Mouse (Mus musculus): ENCODE data around the gene Sall2. TPM values are rescaled to one million over a fixed set of nuclear protein-coding genes. Genes with fewer than 3 reads are reported as not detected.

Gene Sall2
- polyA plus RNA-seq, 1 experiment from 2014 or later, result 9.8 TPM

- Histone ChIP-seq H3K4me3 (ENCODE audit: low read depth, low read length) (no peak overlapping the region), H3K9ac (ENCODE audit: low read depth, low read length) (no peak overlapping the region), H3K4me2 (no peak overlapping the region), H3K4me1 (ENCODE audit: control insufficient read depth, insufficient read depth, low read length) (no peaks in the 10 kb centered on the region), H3K27ac (ENCODE audit: low read depth, low read length) (no peak overlapping the region), H3K27me3 (ENCODE audit: control insufficient read depth, insufficient read depth, low read length) (peaks cover 35% of the 10 kb centered on the region), H3K9me3 (replicated peaks; ENCODE audit: control insufficient read depth, low read length) (no peaks in the 10 kb centered on the region), H3K36me3 (ENCODE audit: control insufficient read depth, insufficient read depth, low read length) (no peaks in the 10 kb centered on the region)
- WGBS (ENCODE audit: insufficient replicate concordance), result 13% methylated on average over 4 of the region's 4 CpGs
- no peak for ATAC-seq (replicated peaks; ENCODE audit: insufficient number of reproducible peaks, low FRiP score, low TSS enrichment)
These were observed 2.7 kb downstream of the Sall2 start for GRCm38 (mm10) chr14:52325890-52326289.

GRCm38 (mm10) chr14:52319361-52319760, 9.2 kb downstream of the Sall2 start:
- no peak overlapping the region for H3K4me2 ChIP-seq
- H3K4me1 ChIP-seq (ENCODE audit: control insufficient read depth, insufficient read depth, low read length), result peaks cover 9% of the 10 kb centered on the region; the same call in 1 of the 2 replicates
- WGBS (ENCODE audit: insufficient replicate concordance), result 45% methylated on average over 6 of the region's 6 CpGs
- no peaks in the 10 kb centered on the region for H3K9me3 ChIP-seq (replicated peaks; ENCODE audit: control insufficient read depth, low read length)
- peaks cover 3% of the 10 kb centered on the region; the same call in 1 of the 2 replicates for H3K27me3 ChIP-seq (ENCODE audit: control insufficient read depth, insufficient read depth, low read length)
- H3K9ac ChIP-seq (ENCODE audit: low read depth, low read length), result no peak overlapping the region
- ATAC-seq (replicated peaks; ENCODE audit: insufficient number of reproducible peaks, low FRiP score, low TSS enrichment), result no peak
- H3K4me3 ChIP-seq (ENCODE audit: low read depth, low read length), result no peak overlapping the region
- H3K27ac ChIP-seq (ENCODE audit: low read depth, low read length), result no peak overlapping the region
- peaks cover under 1% of the 10 kb centered on the region for H3K36me3 ChIP-seq (ENCODE audit: control insufficient read depth, insufficient read depth, low read length)

GRCm38 (mm10) chr14:52316441-52317225, 11.9 kb downstream of the Sall2 start:
- ATAC-seq (replicated peaks; ENCODE audit: insufficient number of reproducible peaks, low FRiP score, low TSS enrichment), result peak; percentile 46
- H3K36me3 ChIP-seq (ENCODE audit: control insufficient read depth, insufficient read depth, low read length), result peaks cover 26% of the 10 kb centered on the region
- H3K4me3 ChIP-seq (ENCODE audit: low read depth, low read length), result peak overlapping the region; percentile 74
- H3K4me2 ChIP-seq, result peak overlapping the region; percentile 84
- peak overlapping the region; percentile 86 for H3K9ac ChIP-seq (ENCODE audit: low read depth, low read length)
- H3K27me3 ChIP-seq (ENCODE audit: control insufficient read depth, insufficient read depth, low read length), result peaks cover 3% of the 10 kb centered on the region; the same call in 1 of the 2 replicates
- H3K4me1 ChIP-seq (ENCODE audit: control insufficient read depth, insufficient read depth, low read length), result peaks cover 12% of the 10 kb centered on the region; the same call in 1 of the 2 replicates
- WGBS (ENCODE audit: insufficient replicate concordance), result 9% methylated on average over 16 of the region's 16 CpGs
- H3K27ac ChIP-seq (ENCODE audit: low read depth, low read length), result peak overlapping the region; percentile 85; the same call in 1 of the 2 replicates
- no peaks in the 10 kb centered on the region for H3K9me3 ChIP-seq (replicated peaks; ENCODE audit: control insufficient read depth, low read length)

GRCm38 (mm10) chr14:52315792-52316440, 12.6 kb downstream of the Sall2 start:
- peaks cover 12% of the 10 kb centered on the region; the same call in 1 of the 2 replicates for H3K4me1 ChIP-seq (ENCODE audit: control insufficient read depth, insufficient read depth, low read length)
- H3K9ac ChIP-seq (ENCODE audit: low read depth, low read length), result peak overlapping the region; percentile 86
- 2% methylated on average over 34 of the region's 41 CpGs for WGBS (ENCODE audit: insufficient replicate concordance)
- H3K27me3 ChIP-seq (ENCODE audit: control insufficient read depth, insufficient read depth, low read length), result peaks cover 3% of the 10 kb centered on the region; the same call in 1 of the 2 replicates
- H3K4me3 ChIP-seq (ENCODE audit: low read depth, low read length), result peak overlapping the region; percentile 74
- peaks cover 29% of the 10 kb centered on the region for H3K36me3 ChIP-seq (ENCODE audit: control insufficient read depth, insufficient read depth, low read length)
- H3K9me3 ChIP-seq (replicated peaks; ENCODE audit: control insufficient read depth, low read length), result no peaks in the 10 kb centered on the region
- H3K27ac ChIP-seq (ENCODE audit: low read depth, low read length), result peak overlapping the region; percentile 85
- H3K4me2 ChIP-seq, result peak overlapping the region; percentile 84
- ATAC-seq (replicated peaks; ENCODE audit: insufficient number of reproducible peaks, low FRiP score, low TSS enrichment), result peak; percentile 83

- H3K4me2 ChIP-seq, result peak overlapping the region; percentile 84
- no peak overlapping the region for H3K27ac ChIP-seq (ENCODE audit: low read depth, low read length)
- peaks cover 33% of the 10 kb centered on the region for H3K36me3 ChIP-seq (ENCODE audit: control insufficient read depth, insufficient read depth, low read length)
- peak overlapping the region; percentile 74 for H3K4me3 ChIP-seq (ENCODE audit: low read depth, low read length)
- WGBS (ENCODE audit: insufficient replicate concordance), result 3% methylated on average over 17 of the region's 17 CpGs
- peaks cover 3% of the 10 kb centered on the region; the same call in 1 of the 2 replicates for H3K27me3 ChIP-seq (ENCODE audit: control insufficient read depth, insufficient read depth, low read length)
- H3K9ac ChIP-seq (ENCODE audit: low read depth, low read length), result peak overlapping the region; percentile 86
- H3K9me3 ChIP-seq (replicated peaks; ENCODE audit: control insufficient read depth, low read length), result no peaks in the 10 kb centered on the region
- peaks cover 12% of the 10 kb centered on the region; the same call in 1 of the 2 replicates for H3K4me1 ChIP-seq (ENCODE audit: control insufficient read depth, insufficient read depth, low read length)
- no peak for ATAC-seq (replicated peaks; ENCODE audit: insufficient number of reproducible peaks, low FRiP score, low TSS enrichment)
These were observed 13.2 kb downstream of the Sall2 start for GRCm38 (mm10) chr14:52315283-52315780.

- Histone ChIP-seq H3K4me2 (peak overlapping the region; percentile 84), H3K27ac (ENCODE audit: low read depth, low read length) (no peak overlapping the region), H3K4me3 (ENCODE audit: low read depth, low read length) (peak overlapping the region; percentile 74), H3K27me3 (ENCODE audit: control insufficient read depth, insufficient read depth, low read length) (peaks cover 3% of the 10 kb centered on the region; the same call in 1 of the 2 replicates), H3K4me1 (ENCODE audit: control insufficient read depth, insufficient read depth, low read length) (peaks cover 12% of the 10 kb centered on the region; the same call in 1 of the 2 replicates), H3K9ac (ENCODE audit: low read depth, low read length) (peak overlapping the region; percentile 86; the same call in 1 of the 2 replicates), H3K9me3 (replicated peaks; ENCODE audit: control insufficient read depth, low read length) (no peaks in the 10 kb centered on the region), H3K36me3 (ENCODE audit: control insufficient read depth, insufficient read depth, low read length) (peaks cover 33% of the 10 kb centered on the region)
- WGBS (ENCODE audit: insufficient replicate concordance), result 41% methylated on average over 8 of the region's 8 CpGs
- no peak for ATAC-seq (replicated peaks; ENCODE audit: insufficient number of reproducible peaks, low FRiP score, low TSS enrichment)
These were observed 13.8 kb downstream of the Sall2 start for GRCm38 (mm10) chr14:52314808-52315150.

- peaks cover 3% of the 10 kb centered on the region; the same call in 1 of the 2 replicates for H3K27me3 ChIP-seq (ENCODE audit: control insufficient read depth, insufficient read depth, low read length)
- WGBS (ENCODE audit: insufficient replicate concordance), result 73% methylated on average over 26 of the region's 26 CpGs
- H3K4me1 ChIP-seq (ENCODE audit: control insufficient read depth, insufficient read depth, low read length), result peaks cover 12% of the 10 kb centered on the region; the same call in 1 of the 2 replicates
- peak overlapping the region; percentile 74 for H3K4me3 ChIP-seq (ENCODE audit: low read depth, low read length)
- H3K9ac ChIP-seq (ENCODE audit: low read depth, low read length), result no peak overlapping the region
- peaks cover 33% of the 10 kb centered on the region for H3K36me3 ChIP-seq (ENCODE audit: control insufficient read depth, insufficient read depth, low read length)
- no peaks in the 10 kb centered on the region for H3K9me3 ChIP-seq (replicated peaks; ENCODE audit: control insufficient read depth, low read length)
- H3K4me2 ChIP-seq, result peak overlapping the region; percentile 84; the same call in 1 of the 2 replicates
- no peak overlapping the region for H3K27ac ChIP-seq (ENCODE audit: low read depth, low read length)
- ATAC-seq (replicated peaks; ENCODE audit: insufficient number of reproducible peaks, low FRiP score, low TSS enrichment), result no peak
These were observed 14.4 kb downstream of the Sall2 start for GRCm38 (mm10) chr14:52313931-52314807.

GRCm38 (mm10) chr14:52310906-52311305, 17.7 kb downstream of the Sall2 start:
- WGBS (ENCODE audit: insufficient replicate concordance), result 82% methylated on average over 2 of the region's 2 CpGs
- Histone ChIP-seq H3K27ac (ENCODE audit: low read depth, low read length) (no peak overlapping the region), H3K9ac (ENCODE audit: low read depth, low read length) (no peak overlapping the region), H3K9me3 (replicated peaks; ENCODE audit: control insufficient read depth, low read length) (no peaks in the 10 kb centered on the region), H3K36me3 (ENCODE audit: control insufficient read depth, insufficient read depth, low read length) (peaks cover 33% of the 10 kb centered on the region), H3K4me3 (ENCODE audit: low read depth, low read length) (no peak overlapping the region), H3K4me1 (ENCODE audit: control insufficient read depth, insufficient read depth, low read length) (peaks cover 12% of the 10 kb centered on the region; the same call in 1 of the 2 replicates), H3K4me2 (no peak overlapping the region), H3K27me3 (ENCODE audit: control insufficient read depth, insufficient read depth, low read length) (peaks cover 3% of the 10 kb centered on the region; the same call in 1 of the 2 replicates)
- ATAC-seq (replicated peaks; ENCODE audit: insufficient number of reproducible peaks, low FRiP score, low TSS enrichment), result no peak

Data from heart, embryonic 11.5 days (tissue).